ENCODE assay signal across 17 mouse cellular contexts in genomic region chr1:91301206-91301920, GRCm38 (mm10). TPM values are rescaled to one million over a fixed set of nuclear protein-coding genes. Genes with fewer than 3 reads are reported as not detected.
DNase-seq lines count a peak whose midpoint lies in the region; ATAC-seq and TF ChIP-seq lines count a peak whose summit lies in the region.
"Had no signal": no experiment of that assay in that cellular context is flagged by ENCODE, and none has a peak within 500 bp of the region (broad histone marks: within the 10 kb centered on the region; RNA-seq: fewer than 3 reads in every experiment).

No protein-coding gene starts in this region.

- H3K9ac ChIP-seq in heart, embryonic 11.5 days (ENCODE audit: low read depth, low read length), result no peak overlapping the region
- H3K9ac ChIP-seq: embryonic facial prominence, embryonic 13.5 days; midbrain, embryonic 15.5 days had no signal

- no peaks in the 10 kb centered on the region for H3K27me3 ChIP-seq in heart, embryonic 11.5 days (ENCODE audit: control insufficient read depth, insufficient read depth, low read length)
- H3K27me3 ChIP-seq: embryonic facial prominence, embryonic 13.5 days; midbrain, embryonic 15.5 days had no signal

- H3K4me3 ChIP-seq in layer of hippocampus, adult 2 months, result no peak overlapping the region
- H3K4me3 ChIP-seq in heart, embryonic 11.5 days (ENCODE audit: low read depth, low read length), result no peak overlapping the region
- H3K4me3 ChIP-seq: embryonic facial prominence, embryonic 13.5 days; forebrain, embryonic 10.5 days; heart, adult 2 months; limb, embryonic 10.5 days; midbrain, embryonic 15.5 days had no signal

- no peak for DNase-seq in layer of hippocampus, adult 2 months (ENCODE audit: low spot score in 2 of 2)
- DNase-seq in layer of hippocampus, adult 8-10 months (ENCODE audit: low spot score in 2 of 2), result no peak
- peak; percentile 87 for DNase-seq in kidney, adult 9 months
- DNase-seq in liver, result peak; percentile 44
- peak; percentile 19 to 57 for DNase-seq in lung, postnatal 4 days
- DNase-seq in Muller cell, postnatal 12 days (ENCODE audit: inconsistent ontology term), result no peak
- no peak for DNase-seq in left cerebral cortex, postnatal 36 days (ENCODE audit: low spot score in 2 of 2)
- DNase-seq: adrenal gland, adult 2 months; cerebellum, postnatal 25 days had no signal

- intact Hi-C loops in left cerebral cortex, postnatal 36 days (cut with DNase I), result no loop called here

- no peak for TF ChIP-seq CTCF in layer of hippocampus, adult 2 months (conservative IDR thresholded peaks at IDR 0.05)

- no peak overlapping the region for H3K4me2 ChIP-seq in heart, embryonic 11.5 days
- H3K4me2 ChIP-seq: embryonic facial prominence, embryonic 13.5 days; midbrain, embryonic 15.5 days had no signal

- no peaks in the 10 kb centered on the region for H3K9me3 ChIP-seq in heart, embryonic 11.5 days (replicated peaks; ENCODE audit: control insufficient read depth, low read length)
- H3K9me3 ChIP-seq: embryonic facial prominence, embryonic 13.5 days; forebrain, embryonic 10.5 days; limb, embryonic 10.5 days; midbrain, embryonic 15.5 days had no signal

- ATAC-seq in heart, embryonic 11.5 days (replicated peaks; ENCODE audit: insufficient number of reproducible peaks, low FRiP score, low TSS enrichment), result no peak
- ATAC-seq: hindbrain, postnatal 0 days; midbrain, embryonic 15.5 days had no signal

- H3K4me1 ChIP-seq in heart, embryonic 11.5 days (ENCODE audit: control insufficient read depth, insufficient read depth, low read length), result peaks cover 2% of the 10 kb centered on the region

- H3K36me3 ChIP-seq in heart, embryonic 11.5 days (ENCODE audit: control insufficient read depth, insufficient read depth, low read length), result peaks cover 14% of the 10 kb centered on the region
- H3K36me3 ChIP-seq: midbrain, embryonic 15.5 days had no signal

- WGBS in heart, embryonic 11.5 days (ENCODE audit: insufficient replicate concordance), result 77% methylated on average over 3 of the region's 3 CpGs

- peak overlapping the region; percentile 5; the same call in 1 of the 2 replicates for H3K27ac ChIP-seq in layer of hippocampus, adult 2 months
- no peak overlapping the region for H3K27ac ChIP-seq in heart, embryonic 11.5 days (ENCODE audit: low read depth, low read length)
- H3K27ac ChIP-seq: embryonic facial prominence, embryonic 13.5 days; forebrain, embryonic 10.5 days; hindbrain, postnatal 0 days; limb, embryonic 10.5 days; midbrain, embryonic 15.5 days had no signal

RNA-seq across cellular contexts. Expression of gene Scly, which starts 3.2 kb away (rescaled TPM):
- total RNA-seq in layer of hippocampus, adult 2 months (2021), result 10 to 100 TPM; 21.1 to 21.7 TPM
- 10 to 100 TPM; 21.8 to 24.6 (median 22.2) TPM for total RNA-seq in layer of hippocampus, adult 8-10 months (2022)
- polyA plus RNA-seq in heart, embryonic 11.5 days (2014; fragmentation: Nextera tagmentation; extraction: Ambion mirVana), result 12.6 and 18.2 TPM in 2 replicates
- 10 to 100 TPM; 20.6 to 23.1 TPM for total RNA-seq in left cerebral cortex, postnatal 36 days (2021)

RNA-seq across cellular contexts. Expression of gene Espnl, which starts 20.5 kb away (rescaled TPM):
- total RNA-seq in layer of hippocampus, adult 2 months (2021), result under 1 TPM; 0.05 to 0.10 TPM
- under 1 TPM in 1 of 4 experiments, not detected in 3; 0.16 TPM for total RNA-seq in layer of hippocampus, adult 8-10 months (2022)
- polyA plus RNA-seq in heart, embryonic 11.5 days (2014; fragmentation: Nextera tagmentation; extraction: Ambion mirVana), result 0.06 and 0.17 TPM in 2 replicates
- total RNA-seq in left cerebral cortex, postnatal 36 days (2021), result under 1 TPM; 0.30 to 0.34 TPM
- total RNA-seq: heart, adult 2 months; layer of hippocampus, postnatal 25 days had no signal
- polyA plus RNA-seq: embryonic facial prominence, embryonic 13.5 days; forebrain, embryonic 10.5 days; limb, embryonic 10.5 days had no signal

RNA-seq across cellular contexts. Expression of gene Klhl30, which starts 49.5 kb away (rescaled TPM):
- under 1 TPM in 1 of 2 experiments, not detected in 1; 0.15 TPM for total RNA-seq in layer of hippocampus, adult 2 months (2021)
- not detected for total RNA-seq in layer of hippocampus, adult 8-10 months (2022)
- 45.8 and 49.7 TPM in 2 replicates for polyA plus RNA-seq in heart, embryonic 11.5 days (2014; fragmentation: Nextera tagmentation; extraction: Ambion mirVana)
- total RNA-seq in left cerebral cortex, postnatal 36 days (2021), result under 1 TPM in 1 of 2 experiments, not detected in 1; 0.29 TPM
- total RNA-seq: layer of hippocampus, postnatal 25 days had no signal

RNA-seq across cellular contexts. Expression of gene Ube2f, which starts 51.3 kb away (rescaled TPM):
- total RNA-seq in layer of hippocampus, adult 2 months (2021), result 10 to 100 TPM; 44.9 to 50.7 TPM
- total RNA-seq in layer of hippocampus, adult 8-10 months (2022), result 10 to 100 TPM; 48.0 to 48.9 (median 48.6) TPM
- 71.6 and 75.7 TPM in 2 replicates for polyA plus RNA-seq in heart, embryonic 11.5 days (2014; fragmentation: Nextera tagmentation; extraction: Ambion mirVana)
- 10 to 100 TPM; 51.2 to 57.2 TPM for total RNA-seq in left cerebral cortex, postnatal 36 days (2021)

Comparison
In these comparisons a context has a peak if more than half of its experiments do, and no peak if none do; other contexts are left out.
1. DNase-seq: peak in kidney, adult 9 months (single experiment), liver (single experiment) and lung, postnatal 4 days (2 of 2); none in layer of hippocampus, adult 2 months (0 of 2), layer of hippocampus, adult 8-10 months (0 of 2), Muller cell, postnatal 12 days (single experiment) and left cerebral cortex, postnatal 36 days (0 of 2).